Mouse (Mus musculus) T-helper 17 cell (primary cell): Measurements from ENCODE around the gene Kidins220.

ENCODE experiments used
- in situ Hi-C, 2 experiments: fragments of 300-600 bp; cut with MboI, MseI; formaldehyde crosslinking; loops; 1 replicate in 1 of 2; 2 replicates in 1 of 2; pipeline ENCODE4 v1.15.1; 2025; ENCODE audit warnings: high pct_unique_total_duplicates in 2 of 2

Gene Kidins220

GRCm38 (mm10) chr12:25109971-25110681 is 135.4 kb downstream of the Kidins220 start:
- in situ Hi-C loops = no loop called here

GRCm38 (mm10) chr12:25110682-25111078 is 136.0 kb downstream of the Kidins220 start:
- in situ Hi-C loops = no loop called here
